Mouse (Mus musculus) liver, embryonic 14.5 days (tissue): Measurements from ENCODE around the gene Tpgs1. TPM values are rescaled to one million over a fixed set of nuclear protein-coding genes. Genes with fewer than 3 reads are reported as not detected.
A peak's percentile ranks its signal among the peaks of the same experiment; 100 is the strongest.

ENCODE experiments used
- ATAC-seq: fragments of 200-750 bp; cut with Nextera tagmentation; 2 replicates; pipeline ENCODE4 v1.8.0; 2017; ENCODE audit warnings: moderate number of reproducible peaks, mild to moderate bottlenecking, moderate library complexity; ENCODE audit not compliant: insufficient read depth
- DNase-seq, 3 experiments: peaks; one replicate each; pipeline ENCODE4 v3.0.0-alpha.2; 2012 to 2013; ENCODE audit warnings: low read depth in 3 of 3, low spot score in 3 of 3
- H3K27ac ChIP-seq: fragments of 300-500 bp; sonication (generic); 2 replicates; pipeline ENCODE4 v1.5.1; 2014; ENCODE audit warnings: moderate library complexity, mild to moderate bottlenecking, control low read depth, inconsistent platforms
- H3K27me3 ChIP-seq: fragments of 300-500 bp; sonication (generic); 2 replicates; pipeline ENCODE4 v1.6.1; 2014; ENCODE audit warnings: mild to moderate bottlenecking, low read length, moderate library complexity; ENCODE audit not compliant: control insufficient read depth, insufficient read depth
- H3K36me3 ChIP-seq: fragments of 300-500 bp; sonication (generic); replicated peaks from 2 replicates; pipeline ENCODE4 v1.6.1; 2014; ENCODE audit warnings: low read depth; ENCODE audit not compliant: control insufficient read depth, insufficient read depth
- H3K4me1 ChIP-seq, 2 experiments: fragments of 200-500 bp in 1 of 2; fragments of 300-500 bp in 1 of 2; sonication (generic) in 1 of 2; replicated peaks; 2 replicates each; pipeline ENCODE4 v1.6.1; 2012 to 2014; ENCODE audit warnings: antibody characterized with exemption in 1 of 2, inconsistent platforms in 1 of 2, low read length in 1 of 2; ENCODE audit not compliant: control insufficient read depth in 2 of 2, insufficient read depth in 2 of 2
- H3K4me2 ChIP-seq: fragments of 300-500 bp; sonication (generic); 2 replicates; pipeline ENCODE4 v1.6.1; 2014; ENCODE audit warnings: low read depth, mild to moderate bottlenecking, control low read depth, moderate library complexity
- H3K4me3 ChIP-seq, 2 experiments: fragments of 200-500 bp in 1 of 2; fragments of 300-500 bp in 1 of 2; sonication (generic) in 1 of 2; 2 replicates each; pipeline ENCODE4 v1.5.1; 2012 to 2014; ENCODE audit warnings: low read depth in 2 of 2, low read length in 2 of 2, mild to moderate bottlenecking in 2 of 2, control low read depth in 1 of 2, inconsistent platforms in 1 of 2, moderate library complexity in 1 of 2; ENCODE audit not compliant: insufficient read depth in 1 of 2
- H3K9ac ChIP-seq: fragments of 300-500 bp; sonication (generic); replicated peaks from 2 replicates; pipeline ENCODE4 v1.6.1; 2014; ENCODE audit warnings: mild to moderate bottlenecking, control low read depth, moderate library complexity
- H3K9me3 ChIP-seq: fragments of 300-500 bp; sonication (generic); 2 replicates; pipeline ENCODE4 v1.6.1; 2016; ENCODE audit warnings: low read length, mixed read lengths; ENCODE audit not compliant: control insufficient read depth
- CTCF ChIP-seq: IDR thresholded peaks from 2 replicates; pipeline ENCODE4 v1.5.1; 2016; ENCODE audit warnings: antibody characterized with exemption, low read depth, control low read depth
- EP300 ChIP-seq: IDR thresholded peaks from 2 replicates; pipeline ENCODE4 v1.6.1; 2016; ENCODE audit warnings: antibody characterized with exemption, low read depth
- WGBS: fragments of 180-500 bp; shearing (Covaris S2); extraction: QIAGEN DNeasy Blood & Tissue Kit; methylation state at CpG from one replicate; pipeline ENCODE4 v1.1.7; 2014; ENCODE audit not compliant: insufficient replicate concordance; 5-methylcytosine and 5-hydroxymethylcytosine counted together
- polyA plus RNA-seq, 2 experiments: library from polyadenylated mRNA; depleted of rRNA in 1 of 2; stranded (reverse) in 1 of 2; unstranded in 1 of 2; fragments of >200 nt; fragmentation: Nextera tagmentation in 1 of 2; extraction: Ambion mirVana in 1 of 2; gene quantifications; 2 replicates each; pipeline versions ENCODE4 v1.2.1 to v1.2.3; 2012 to 2014

Tpgs1 gene
- polyA plus RNA-seq, 2 experiments, result 14.3 to 25.7 TPM

DNA sequence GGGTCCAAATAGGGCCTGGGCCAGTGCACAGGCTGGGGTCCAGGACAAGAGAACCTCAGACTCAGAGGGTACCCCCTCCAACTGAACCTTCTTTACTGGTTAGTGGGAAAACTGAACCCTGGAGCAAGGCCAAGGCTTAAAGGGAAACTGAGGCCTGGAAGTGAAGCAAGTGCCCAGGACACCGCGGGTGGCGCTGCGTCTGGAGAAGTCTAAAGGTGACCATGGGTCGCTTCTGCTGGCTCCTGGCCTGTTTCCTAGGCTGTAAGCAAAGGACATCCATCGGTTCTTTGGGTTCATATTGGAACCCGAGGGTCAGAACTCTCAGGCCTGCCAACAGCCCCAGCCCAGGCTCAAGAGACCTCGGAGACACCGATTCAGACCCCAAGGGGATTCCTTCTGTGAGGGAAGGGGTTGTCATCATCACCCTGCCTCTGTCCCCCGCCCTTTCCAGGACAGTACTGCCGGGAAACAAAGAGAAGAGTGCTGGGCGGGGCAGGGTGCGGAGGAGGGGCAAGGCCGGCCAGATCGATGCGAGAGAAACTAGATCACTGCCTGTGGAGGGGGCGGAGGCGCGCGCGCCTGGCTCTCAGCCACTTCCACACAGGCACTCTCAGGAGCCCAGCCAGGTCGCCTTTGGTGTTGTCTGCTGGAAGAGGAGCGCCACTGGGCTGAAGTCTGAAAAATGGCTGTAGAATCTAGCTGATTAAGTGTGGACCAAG lies 30.5 kb upstream of the Tpgs1 start:
- no peak for ATAC-seq
- peaks cover 36% of the 10 kb centered on the region for H3K27me3 ChIP-seq
- 7% methylated on average over 23 of the region's 23 CpGs for WGBS
- H3K4me1 ChIP-seq, result no peaks in the 10 kb centered on the region
- H3K9me3 ChIP-seq, result no peaks in the 10 kb centered on the region
- no peak overlapping the region for H3K4me3 ChIP-seq
- H3K4me2 ChIP-seq, result no peak overlapping the region
- no peak for DNase-seq
- no peak overlapping the region for H3K27ac ChIP-seq
- TF ChIP-seq CTCF (no peak), EP300 (no peak)
- no peaks in the 10 kb centered on the region for H3K36me3 ChIP-seq
- no peak overlapping the region for H3K9ac ChIP-seq

DNA sequence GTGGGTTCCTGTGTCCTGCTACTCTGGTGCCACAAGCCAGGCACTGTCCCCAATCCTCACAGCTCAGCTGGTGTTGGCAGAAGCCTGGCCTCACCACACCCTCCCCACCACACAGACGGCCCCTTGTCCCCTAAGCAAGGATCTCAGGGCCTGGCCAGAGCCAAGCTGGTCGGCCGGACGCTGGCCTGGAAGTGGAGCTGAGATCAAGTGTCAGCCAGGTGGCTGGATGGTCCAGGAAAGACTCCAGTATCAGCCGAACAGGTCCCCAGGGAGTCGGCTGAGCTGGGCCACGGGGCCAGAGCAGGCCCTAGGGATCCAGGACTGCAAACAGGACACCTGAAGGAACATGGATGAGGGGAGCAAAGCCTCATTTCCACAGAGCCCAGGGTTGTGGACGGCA lies 23.5 kb upstream of the Tpgs1 start, which contains the start of gene Odf3l2:
TSS of gene Odf3l2 (minus strand) at position 28 of the 400 bp plus-strand sequence.
- WGBS, result 63% methylated on average over 8 of the region's 8 CpGs

DNA sequence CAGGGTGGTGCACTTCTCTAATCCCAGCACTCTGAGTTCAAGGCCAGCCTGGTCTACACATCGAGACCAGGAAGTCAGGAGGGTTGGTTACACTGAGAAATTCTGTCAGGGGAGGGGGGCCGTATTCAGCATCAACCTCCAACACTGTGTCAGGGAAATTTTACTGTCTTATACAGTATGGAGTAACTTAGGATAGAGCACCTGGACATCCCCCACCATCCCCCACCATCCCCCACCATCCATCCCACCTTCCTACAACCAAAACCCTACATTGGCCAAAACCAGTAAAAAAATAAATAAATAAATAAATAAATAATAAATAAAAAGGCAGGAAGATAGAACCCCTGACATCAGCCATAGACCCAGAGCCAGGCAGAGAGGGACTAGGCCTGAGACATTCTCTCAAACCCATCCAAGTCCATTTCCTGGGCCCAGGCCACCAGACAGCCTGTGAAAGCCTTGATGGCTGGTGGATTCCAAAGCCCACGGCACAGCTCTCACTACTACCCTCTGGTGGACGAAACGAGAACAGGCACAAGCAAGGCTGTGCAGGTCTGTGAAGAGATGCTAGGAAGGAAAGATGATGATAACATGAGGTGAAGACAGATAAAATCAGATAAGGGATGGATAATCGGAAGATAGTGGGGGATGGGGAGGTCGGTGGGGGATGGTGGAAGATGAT lies 20.0 kb upstream of the Tpgs1 start:
- Histone ChIP-seq H3K9me3 (no peaks in the 10 kb centered on the region), H3K27ac (no peak overlapping the region), H3K4me3 (no peak overlapping the region), H3K4me2 (no peak overlapping the region), H3K9ac (no peak overlapping the region), H3K27me3 (no peaks in the 10 kb centered on the region), H3K4me1 (no peaks in the 10 kb centered on the region), H3K36me3 (no peaks in the 10 kb centered on the region)
- WGBS, result 18% methylated on average over 7 of the region's 7 CpGs
- ATAC-seq (no peak), DNase-seq (peak; percentile 31 to 43 (median 36))
- TF ChIP-seq CTCF, result peak; percentile 96
- TF ChIP-seq EP300, result no peak

More for the DNA sequence above, 23.5 kb upstream of the Tpgs1 start, which contains the start of gene Odf3l2:
- Histone ChIP-seq H3K36me3 (no peaks in the 10 kb centered on the region), H3K4me3 (no peak within 1 kb of the TSS), H3K4me1 (no peaks in the 10 kb centered on the region), H3K27ac (no peak within 1 kb of the TSS), H3K9me3 (no peaks in the 10 kb centered on the region), H3K9ac (no peak within 1 kb of the TSS), H3K27me3 (no peaks in the 10 kb centered on the region), H3K4me2 (no peak within 1 kb of the TSS)
- DNase-seq (no peak), ATAC-seq (no peak)
- TF ChIP-seq CTCF, result no peak
- no peak for TF ChIP-seq EP300

DNA sequence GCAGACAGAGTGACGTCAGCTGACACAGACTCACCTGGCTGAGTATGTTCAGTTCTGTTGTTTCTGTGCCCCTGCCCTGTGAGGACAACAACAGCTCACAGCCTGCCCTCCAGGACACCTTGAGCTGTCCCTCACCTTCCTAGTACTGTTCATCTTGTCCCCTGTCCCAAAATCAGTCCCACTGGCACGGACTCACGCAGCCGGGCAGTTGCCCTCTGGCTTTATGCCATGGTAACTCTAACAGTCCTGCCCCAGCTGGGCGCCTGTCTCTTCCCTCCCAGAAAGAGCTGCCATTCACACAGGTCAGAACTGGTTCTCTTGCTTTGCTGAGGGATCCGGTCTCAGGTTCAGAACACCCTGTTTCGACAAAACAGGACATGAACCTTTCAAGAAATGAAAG lies 16.4 kb upstream of the Tpgs1 start:
- Histone ChIP-seq H3K27me3 (no peaks in the 10 kb centered on the region; the same call in 1 of the 2 replicates), H3K9me3 (no peaks in the 10 kb centered on the region), H3K27ac (no peak overlapping the region), H3K4me2 (no peak overlapping the region), H3K36me3 (no peaks in the 10 kb centered on the region), H3K9ac (no peak overlapping the region), H3K4me3 (no peak overlapping the region), H3K4me1 (no peaks in the 10 kb centered on the region)
- TF ChIP-seq CTCF (no peak), EP300 (no peak)
- DNase-seq (no peak), ATAC-seq (no peak)
- 64% methylated on average over 7 of the region's 7 CpGs for WGBS

DNA sequence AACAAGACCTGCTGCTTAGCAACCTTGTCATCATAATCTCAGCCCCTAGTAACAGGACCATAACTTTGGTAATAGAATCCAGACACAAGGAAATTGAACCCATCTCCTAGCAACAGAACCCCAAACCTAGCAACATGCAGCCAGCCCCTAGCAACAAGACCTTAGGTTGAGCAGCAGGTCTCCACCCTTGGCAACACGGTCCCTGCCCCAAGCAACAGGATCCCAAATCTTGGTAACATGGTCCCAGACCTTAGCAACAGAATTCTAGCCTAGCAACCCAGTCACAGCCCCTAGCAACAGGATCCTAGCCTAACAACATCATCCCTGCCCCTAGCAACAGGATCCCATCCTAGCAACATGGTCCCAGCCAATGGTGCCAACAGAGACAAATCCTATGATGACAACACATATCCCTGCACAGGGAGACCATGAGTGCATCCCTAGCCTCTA lies 14.2 kb upstream of the Tpgs1 start:
- TF ChIP-seq CTCF (no peak), EP300 (no peak)
- Histone ChIP-seq H3K4me1 (no peaks in the 10 kb centered on the region), H3K27me3 (no peaks in the 10 kb centered on the region; the same call in 1 of the 2 replicates), H3K4me2 (no peak overlapping the region), H3K4me3 (no peak overlapping the region), H3K27ac (no peak overlapping the region), H3K36me3 (no peaks in the 10 kb centered on the region), H3K9me3 (no peaks in the 10 kb centered on the region), H3K9ac (no peak overlapping the region)
- ATAC-seq (no peak), DNase-seq (no peak)
- 40% methylated on average over 1 of the region's 1 CpGs for WGBS
